Mouse (Mus musculus) erythroblast, embryonic 14.5 days (primary cell): ENCODE results near the gene Prps2.

Experiments used
- GATA1 ChIP-seq: IDR thresholded peaks from 2 replicates; pipeline ENCODE4 v1.6.1; 2012; ENCODE audit warnings: low read length, inconsistent platforms, mixed read lengths
- TAL1 ChIP-seq: IDR thresholded peaks from 3 replicates; pipeline ENCODE4 v1.6.1; 2012; ENCODE audit warnings: low read length, inconsistent platforms, mixed read lengths

- TF ChIP-seq GATA1: no peak
- no peak for TF ChIP-seq TAL1
Measured at GRCm38 (mm10) chrX:167344356-167344755, 38.2 kb downstream of the Prps2 start.
